ENCODE assay signal across 11 mouse cellular contexts in the genomic region with DNA sequence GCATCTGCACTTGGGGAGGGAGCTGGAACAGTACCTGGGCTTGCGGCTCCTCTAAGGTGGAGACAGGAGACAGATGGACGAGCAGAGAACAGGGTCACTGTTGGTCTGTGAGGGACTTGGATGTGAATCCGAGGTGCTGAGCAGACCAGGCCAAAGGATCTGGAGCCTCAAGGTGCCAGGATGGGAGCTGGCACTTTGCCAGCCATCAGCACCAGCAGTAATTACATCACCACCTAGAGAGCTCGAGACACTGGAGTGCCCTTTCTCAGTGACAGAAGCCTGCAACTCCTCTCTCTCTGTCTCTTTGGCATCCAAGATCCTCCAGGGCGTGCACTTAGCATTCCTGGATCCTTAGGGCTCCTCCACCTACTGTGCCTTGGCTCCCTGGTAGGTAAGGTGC.
DNase-seq lines count a peak whose midpoint lies in the region; ATAC-seq and TF ChIP-seq lines count a peak whose summit lies in the region.
"Had no signal": no experiment of that assay in that cellular context is flagged by ENCODE, and none has a peak within 500 bp of the region (broad histone marks: within the 10 kb centered on the region; RNA-seq: fewer than 3 reads in every experiment).

No protein-coding gene starts in this region.

- no peaks in the 10 kb centered on the region for H3K27me3 ChIP-seq in embryonic facial prominence, embryonic 14.5 days (replicated peaks; ENCODE audit: control insufficient read depth, insufficient read depth, low read length)
- no peaks in the 10 kb centered on the region for H3K27me3 ChIP-seq in midbrain, embryonic 16.5 days (ENCODE audit: control insufficient read depth, insufficient read depth, low read depth, low read length)
- H3K27me3 ChIP-seq: heart, embryonic 12.5 days had no signal

- H3K9ac ChIP-seq in embryonic facial prominence, embryonic 14.5 days (ENCODE audit: low read depth, low read length): 0 out of 2 replicates have a peak overlapping the region, but pooled peaks have one; percentile 5
- no peak overlapping the region for H3K9ac ChIP-seq in midbrain, embryonic 16.5 days (ENCODE audit: low read depth, low read length)
- H3K9ac ChIP-seq: heart, embryonic 12.5 days had no signal

- TF ChIP-seq CTCF in layer of hippocampus, adult 2 months (conservative IDR thresholded peaks at IDR 0.05): no peak

- H3K27ac ChIP-seq in layer of hippocampus, adult 2 months: peak overlapping the region; percentile 73; the same call in 1 of the 2 replicates
- H3K27ac ChIP-seq in embryonic facial prominence, embryonic 14.5 days (replicated peaks; ENCODE audit: low read depth, low read length): no peak overlapping the region
- peak overlapping the region; percentile 25; the same call in 1 of the 2 replicates for H3K27ac ChIP-seq in midbrain, embryonic 16.5 days (ENCODE audit: low read length)
- H3K27ac ChIP-seq: macrophage had no signal

- no peak for DNase-seq in layer of hippocampus, adult 2 months (ENCODE audit: low spot score in 2 of 2)
- DNase-seq in layer of hippocampus, postnatal 25 days (ENCODE audit: extremely low spot score in 1 of 2, low spot score in 1 of 2): no peak
- DNase-seq in cerebellum, adult 11 months: peak; percentile 65
- DNase-seq in embryonic facial prominence, embryonic 14.5 days (ENCODE audit: low spot score): no peak
- no peak for DNase-seq in adrenal gland, postnatal 36 days
- no peak for DNase-seq in embryo, embryonic 10.5 days (ENCODE audit: low spot score)
- no peak for DNase-seq in thymus, postnatal 14 days
- DNase-seq: kidney, adult 2 months had no signal

- H3K4me2 ChIP-seq in embryonic facial prominence, embryonic 14.5 days (ENCODE audit: low read depth, low read length): no peak overlapping the region
- H3K4me2 ChIP-seq in midbrain, embryonic 16.5 days (ENCODE audit: low read length): peak overlapping the region; percentile 25; the same call in 1 of the 2 replicates
- H3K4me2 ChIP-seq: heart, embryonic 12.5 days had no signal

- peaks cover 31% of the 10 kb centered on the region for H3K4me1 ChIP-seq in embryonic facial prominence, embryonic 14.5 days (ENCODE audit: control insufficient read depth, insufficient read depth, low read length)
- H3K4me1 ChIP-seq in midbrain, embryonic 16.5 days (ENCODE audit: control insufficient read depth, insufficient read depth, low read length): peaks cover 33% of the 10 kb centered on the region

- no peaks in the 10 kb centered on the region for H3K9me3 ChIP-seq in embryonic facial prominence, embryonic 14.5 days (ENCODE audit: control insufficient read depth, low read length)
- H3K9me3 ChIP-seq in midbrain, embryonic 16.5 days (replicated peaks; ENCODE audit: control insufficient read depth, low read length, poor library complexity, severe bottlenecking): no peaks in the 10 kb centered on the region
- H3K9me3 ChIP-seq: heart, embryonic 12.5 days had no signal

- no peak for ATAC-seq in embryonic facial prominence, embryonic 14.5 days (ENCODE audit: low read depth)
- no peak for ATAC-seq in midbrain, embryonic 16.5 days

- WGBS in embryonic facial prominence, embryonic 14.5 days: 73% methylated on average over 5 of the region's 5 CpGs
- WGBS in midbrain, embryonic 16.5 days: 65% methylated on average over 5 of the region's 5 CpGs

- no peak overlapping the region; the same call in 1 of the 2 replicates for H3K4me3 ChIP-seq in layer of hippocampus, adult 2 months
- H3K4me3 ChIP-seq in embryonic facial prominence, embryonic 14.5 days (ENCODE audit: low read depth, low read length): no peak overlapping the region
- H3K4me3 ChIP-seq in midbrain, embryonic 16.5 days (ENCODE audit: low read depth, low read length): no peak overlapping the region
- H3K4me3 ChIP-seq: heart, embryonic 12.5 days had no signal

- H3K36me3 ChIP-seq in embryonic facial prominence, embryonic 14.5 days (ENCODE audit: control insufficient read depth, insufficient read depth, low read length): no peaks in the 10 kb centered on the region
- no peaks in the 10 kb centered on the region for H3K36me3 ChIP-seq in midbrain, embryonic 16.5 days (ENCODE audit: control insufficient read depth, insufficient read depth, low read length)
- H3K36me3 ChIP-seq: heart, embryonic 12.5 days had no signal
